Mouse (Mus musculus): ENCODE measurements at regions not wholly inside any gene's neighbourhood (a gene's known extent, or its start where the extent isn't known, plus 50 kb on each side); places are given as distances from the start of the nearest gene placed in this dataset.

GRCm38 (mm10) chr2:115257391-115257790 lies 324.1 kb upstream of the BC052040 start:
- intact Hi-C loops (cut with DNase I) = no loop called here

GRCm38 (mm10) chr2:115268247-115268646 lies 313.3 kb upstream of the BC052040 start:
- intact Hi-C loops (cut with DNase I) = no loop called here
- DNase-seq = no peak

More at GRCm38 (mm10) chr2:115257391-115257790, 324.1 kb upstream of the BC052040 start:
- no peak for DNase-seq

DNA sequence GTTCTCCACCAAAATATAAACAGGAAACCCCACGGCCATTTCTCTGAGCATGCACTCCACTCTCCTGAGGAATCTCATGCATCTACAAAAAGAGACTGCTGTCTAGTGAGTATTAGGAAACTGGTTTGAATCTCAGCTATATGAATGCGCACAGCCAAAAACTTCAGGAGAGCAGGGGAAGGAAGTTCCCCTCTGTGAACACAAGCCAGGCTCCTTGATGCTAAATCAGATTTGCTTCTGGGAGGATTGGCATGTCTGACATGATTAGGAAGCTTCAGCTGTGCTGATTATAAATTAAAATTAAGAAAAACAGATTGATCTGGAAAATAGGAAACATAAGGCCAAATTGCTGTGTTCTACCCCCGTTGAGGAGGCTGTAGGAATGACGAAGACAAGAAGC lies 304.1 kb upstream of the BC052040 start:
- no peak for DNase-seq
- intact Hi-C loops (cut with DNase I) = no loop called here

DNA sequence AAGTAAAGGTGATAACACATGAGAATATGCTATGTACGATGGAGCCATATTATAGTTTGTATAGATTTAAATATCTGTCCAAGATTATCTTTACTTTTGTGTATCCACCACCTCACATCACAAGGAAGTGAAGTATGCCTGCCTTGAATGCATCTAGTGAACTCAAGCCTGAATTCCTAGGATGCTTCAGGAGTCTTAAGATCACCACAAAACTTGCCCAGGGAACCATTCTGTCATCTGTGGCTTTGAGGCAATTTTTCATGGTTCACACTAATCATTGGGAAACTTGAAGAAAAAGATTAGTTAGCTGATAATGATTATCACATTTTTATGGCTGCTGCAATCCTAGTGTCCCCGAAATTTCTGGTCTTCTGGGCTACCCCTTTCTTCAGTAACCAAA lies 288.5 kb upstream of the BC052040 start:
- DNase-seq = no peak

GRCm38 (mm10) chr2:115297463-115297862 lies 284.1 kb upstream of the BC052040 start:
- DNase-seq = no peak
- intact Hi-C loops (cut with DNase I) = no loop called here

More for the DNA sequence above, 288.5 kb upstream of the BC052040 start:
- intact Hi-C loops (cut with DNase I) = no loop called here

DNA sequence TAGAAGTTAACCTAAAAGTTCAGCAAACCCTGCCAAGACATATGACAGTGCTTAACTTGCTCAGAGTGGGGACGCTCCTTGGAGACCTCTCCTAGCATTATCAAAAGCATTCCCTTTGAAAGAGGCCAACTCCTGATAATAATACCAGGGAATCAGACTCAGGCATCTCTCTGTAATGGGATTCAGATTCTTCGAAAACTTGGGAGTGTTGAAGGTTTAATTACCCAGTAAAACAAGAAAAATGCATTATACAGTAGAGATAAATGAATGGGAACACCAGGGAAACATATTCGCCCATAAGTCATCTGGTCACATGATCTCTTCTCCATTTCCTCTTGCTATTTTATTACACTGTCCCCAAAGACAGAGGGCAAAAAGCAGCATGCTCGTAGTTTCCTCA lies 274.3 kb upstream of the BC052040 start:
- DNase-seq = no peak
- intact Hi-C loops (cut with DNase I) = no loop called here

- DNase-seq = no peak
- intact Hi-C loops (cut with DNase I) = no loop called here
Measured at GRCm38 (mm10) chr2:115309856-115310631, 271.5 kb upstream of the BC052040 start.

GRCm38 (mm10) chr2:115318551-115318950 lies 263.0 kb upstream of the BC052040 start:
- no peak for DNase-seq
- intact Hi-C loops (cut with DNase I) = no loop called here

GRCm38 (mm10) chr2:115322582-115322981 lies 258.9 kb upstream of the BC052040 start:
- no peak for DNase-seq
- intact Hi-C loops (cut with DNase I) = no loop called here

- no peak for DNase-seq
- intact Hi-C loops (cut with DNase I) = no loop called here
Measured at GRCm38 (mm10) chr2:115326526-115326925, 255.0 kb upstream of the BC052040 start.

- intact Hi-C loops (cut with DNase I) = no loop called here
- no peak for DNase-seq
Measured at GRCm38 (mm10) chr2:115338178-115338577, 243.3 kb upstream of the BC052040 start.

- no peak for DNase-seq
- intact Hi-C loops (cut with DNase I) = no loop called here
Measured at GRCm38 (mm10) chr2:115339034-115339433, 242.5 kb upstream of the BC052040 start.

DNA sequence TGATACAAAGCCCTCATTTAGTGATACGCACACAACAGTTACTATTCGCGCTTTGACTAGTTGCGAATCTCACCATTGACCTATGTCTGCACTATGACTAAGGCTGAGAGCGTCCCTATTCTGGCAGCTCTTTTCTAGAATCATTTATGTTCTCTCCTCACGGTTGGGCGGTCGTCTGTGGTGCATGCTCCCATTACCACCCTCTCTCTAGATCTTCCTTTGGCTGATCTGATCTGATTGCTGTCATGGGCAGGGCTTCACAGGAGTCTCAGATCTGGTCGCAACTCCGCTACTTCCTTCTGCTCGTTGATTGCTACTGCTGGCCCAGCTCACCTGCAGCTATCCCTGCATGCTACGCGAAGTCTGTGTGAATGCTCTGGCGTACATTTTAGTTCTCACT lies 239.2 kb upstream of the BC052040 start:
- intact Hi-C loops (cut with DNase I) = no loop called here
- no peak for DNase-seq

GRCm38 (mm10) chr2:115346551-115346950 lies 235.0 kb upstream of the BC052040 start:
- intact Hi-C loops (cut with DNase I) = no loop called here
- no peak for DNase-seq

GRCm38 (mm10) chr2:115348263-115348662 lies 233.3 kb upstream of the BC052040 start:
- DNase-seq = no peak
- intact Hi-C loops (cut with DNase I) = no loop called here

GRCm38 (mm10) chr2:115371072-115371471 lies 210.4 kb upstream of the BC052040 start:
- intact Hi-C loops (cut with DNase I) = no loop called here
- DNase-seq = no peak

- intact Hi-C loops (cut with DNase I) = no loop called here
- DNase-seq = no peak
Measured at GRCm38 (mm10) chr2:115375336-115375735, 206.2 kb upstream of the BC052040 start.

DNA sequence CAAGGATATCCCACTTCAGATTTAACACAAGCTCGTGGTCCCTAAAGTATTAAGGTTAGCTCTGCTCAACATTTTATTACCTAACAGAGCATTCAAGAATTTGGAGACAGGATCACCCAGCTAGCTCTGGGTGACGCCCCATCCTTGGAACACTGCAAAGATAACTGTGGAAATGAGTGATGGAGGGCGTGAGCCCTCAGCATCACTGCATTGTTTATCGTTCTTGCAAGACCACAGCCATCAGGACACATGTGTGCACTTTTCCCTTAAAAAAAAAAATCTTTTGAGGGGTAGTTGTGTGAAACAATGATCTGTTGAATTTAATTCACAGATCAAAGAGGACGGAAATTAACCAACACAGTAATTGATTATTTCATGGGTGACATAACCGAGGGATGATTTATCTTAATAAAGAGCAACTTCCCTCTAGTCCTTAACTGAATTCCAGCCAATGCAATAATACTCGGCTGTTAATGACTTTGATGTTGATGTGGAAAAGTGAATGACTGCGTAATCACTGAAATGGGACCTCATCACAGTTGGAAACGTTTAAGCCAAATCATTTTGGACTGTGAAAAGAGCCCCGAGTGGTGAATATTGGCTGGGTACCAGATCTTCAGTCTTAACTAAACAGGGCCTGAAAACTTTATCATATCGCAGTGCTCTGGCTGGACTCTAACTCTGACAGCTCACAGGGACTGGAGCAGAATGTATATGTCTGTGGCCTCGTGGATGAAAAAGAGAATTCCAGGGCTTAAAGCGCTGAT lies 196.9 kb upstream of the BC052040 start:
- intact Hi-C loops (cut with DNase I) = no loop called here
- peak in 1 of 2 experiments; percentile 1 for DNase-seq

DNA sequence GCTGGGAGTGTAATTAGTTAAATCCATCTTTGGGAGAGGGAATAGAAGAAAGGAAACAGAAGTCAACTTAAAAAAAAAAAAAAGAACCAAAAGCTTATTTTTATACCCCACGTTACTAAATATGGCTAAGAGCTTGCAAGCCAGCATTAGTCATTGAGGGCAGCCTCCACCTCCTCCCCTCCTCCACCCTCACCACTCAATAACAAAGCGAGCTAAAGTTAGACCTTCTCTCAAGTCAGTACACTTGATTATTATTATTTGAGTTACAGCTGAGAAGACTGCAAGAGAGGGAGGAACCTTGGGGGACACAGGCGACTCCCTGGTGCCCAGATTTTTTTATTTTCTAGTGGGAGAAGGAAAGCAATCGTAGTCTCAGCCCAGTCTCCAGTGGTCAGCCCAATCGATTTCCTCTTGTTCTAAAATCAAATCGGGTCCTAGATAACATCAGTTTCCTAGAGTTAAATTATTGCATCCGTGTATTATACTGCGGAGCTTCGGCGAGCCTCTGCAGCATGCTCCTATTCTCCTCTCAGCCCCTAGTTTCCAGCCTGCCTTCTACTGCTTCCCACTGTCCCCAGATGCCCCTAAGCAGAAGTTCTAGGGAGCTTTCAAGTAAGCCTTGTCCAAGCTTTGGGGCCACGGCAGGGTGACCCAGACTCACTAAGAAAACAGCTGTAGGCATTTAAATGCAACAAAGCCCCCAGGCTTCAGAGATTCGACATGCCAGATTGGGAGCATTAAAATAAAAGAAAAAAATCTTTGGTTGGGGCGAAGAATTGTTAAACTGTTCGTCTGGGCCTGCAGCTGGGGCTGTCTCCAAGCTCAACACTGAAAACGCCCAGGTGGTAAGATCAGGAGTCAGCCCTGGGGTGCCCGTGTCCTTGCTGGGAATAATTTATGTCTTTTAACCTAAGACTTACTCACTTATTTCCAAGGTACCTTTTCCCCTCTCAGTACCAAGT lies 196.0 kb upstream of the BC052040 start:
- DNase-seq = no peak
- intact Hi-C loops (cut with DNase I) = no loop called here

GRCm38 (mm10) chr2:115391575-115391974 lies 189.9 kb upstream of the BC052040 start:
- DNase-seq = no peak
- intact Hi-C loops (cut with DNase I) = no loop called here
